Mouse (Mus musculus): ENCODE measurements at regions not wholly inside any gene's neighbourhood (a gene's known extent, or its start where the extent isn't known, plus 50 kb on each side); places are given as distances from the start of the nearest gene placed in this dataset.
A peak's percentile ranks its signal among the peaks of the same experiment; 100 is the strongest.
"Not testable (repeated sequence)": the region's sequence is repeated elsewhere in the genome, so short reads cannot be mapped to it uniquely, and the experiment has no call there.

DNA sequence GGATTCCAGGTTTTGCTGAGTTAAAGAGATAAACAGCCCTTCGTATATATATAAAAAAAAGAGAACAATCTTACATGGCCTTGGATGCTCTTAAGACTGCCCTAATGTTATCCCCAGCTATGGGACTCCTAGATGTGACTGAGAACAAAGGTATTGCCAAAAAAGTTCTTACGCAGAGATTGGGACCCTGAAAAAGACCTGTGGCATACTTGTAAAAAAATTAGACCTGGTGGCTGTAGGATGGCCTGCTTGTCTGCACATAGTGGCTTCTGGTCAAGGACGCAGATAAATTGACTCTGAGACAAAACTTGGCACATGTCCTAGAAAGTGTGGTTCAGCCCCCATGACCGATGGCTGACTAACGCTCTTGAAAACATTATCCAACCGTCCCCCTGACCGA, 283.1 kb downstream of the Mtrr start:
- DNase-seq = not testable (repeated sequence)

DNA sequence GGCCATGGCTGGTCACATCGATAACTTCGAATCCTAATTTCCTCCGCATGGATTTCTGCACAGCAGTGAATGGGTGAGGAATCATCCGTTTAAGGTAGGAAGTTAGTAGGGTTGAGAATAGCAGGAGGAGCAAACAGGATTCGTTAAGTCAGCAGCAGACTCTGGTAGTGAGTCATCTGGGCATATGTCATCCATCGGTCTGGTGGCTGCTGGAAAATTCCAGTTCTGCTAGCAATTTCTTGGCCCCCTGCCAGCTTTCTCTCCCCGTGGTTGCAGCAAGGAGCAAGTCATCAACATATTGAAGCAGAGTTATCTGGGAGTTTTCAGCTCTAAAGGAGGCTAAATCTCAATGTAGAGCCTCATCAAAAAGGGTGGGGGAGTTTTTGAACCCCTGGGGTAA, 323.7 kb downstream of the Mtrr start:
- peak in 1 of 2 experiments; percentile 1 for DNase-seq

Data from cerebellum, postnatal 14 days (tissue).